Mouse (Mus musculus) ovary, adult 10 weeks (tissue): ENCODE results near the gene Oas1a. TPM values are rescaled to one million over a fixed set of nuclear protein-coding genes. Genes with fewer than 3 reads are reported as not detected.

Source experiments
- polyA plus RNA-seq: library from polyadenylated mRNA; stranded (reverse); fragments of 350-450 nt; fragmentation: Illumina TruSeq; extraction: RNeasy Lipid Tissue Mini Kit (QIAGEN cat#74804); gene quantifications from one replicate; pipeline ENCODE4 v1.2.3, GENCODE M21; 2014

The Oas1a gene
- 1.1 TPM for polyA plus RNA-seq

GRCm38 (mm10) chr5:120906791-120907733, at the start of gene Oas1a:
Gene Oas1a, minus strand, starts transcription at chr5:120907521.

GRCm38 (mm10) chr5:120914204-120914603, 6.9 kb upstream of the Oas1a start, which contains the start of gene Oas1d:
Gene Oas1d, plus strand, starts transcription at chr5:120914536.

GRCm38 (mm10) chr5:120887413-120887812, 19.9 kb downstream of the Oas1a start, which contains the start of gene Oas1g:
Gene Oas1g, minus strand, starts transcription at chr5:120887613.

GRCm38 (mm10) chr5:120861121-120861520, 46.2 kb downstream of the Oas1a start, which contains the start of gene Oas1h:
Gene Oas1h, plus strand, starts transcription at chr5:120861421.

GRCm38 (mm10) chr5:120847067-120847466, 60.3 kb downstream of the Oas1a start, which contains the start of gene Oas1f:
Gene Oas1f, plus strand, starts transcription at chr5:120847367.

Other genes starting within 250 kb of the Oas1a start
- gene Dtx1, start 195.6 kb downstream of the Oas1a start, polyA plus RNA-seq = 0.34 TPM
- gene Oas2, start 157.7 kb downstream of the Oas1a start, polyA plus RNA-seq = 0.68 TPM
- gene Oas3, start 129.9 kb downstream of the Oas1a start, polyA plus RNA-seq = 0.26 TPM
- 6.4 TPM for gene Oas1e, start 112.0 kb downstream of the Oas1a start, polyA plus RNA-seq
- 6.7 TPM for gene Oas1c, start 95.0 kb downstream of the Oas1a start, polyA plus RNA-seq
- not detected for gene Oas1f, start 60.2 kb downstream of the Oas1a start, polyA plus RNA-seq
- gene Oas1h, start 46.1 kb downstream of the Oas1a start, polyA plus RNA-seq = 9.7 TPM
- gene Oas1g, start 19.9 kb downstream of the Oas1a start, polyA plus RNA-seq = not detected
- gene Oas1d, start 7.0 kb upstream of the Oas1a start, polyA plus RNA-seq = 3.2 TPM
- 0.77 TPM for gene Rph3a, start 102.6 kb upstream of the Oas1a start, polyA plus RNA-seq